Mouse (Mus musculus) neural tube, embryonic 14.5 days (tissue): Measurements from ENCODE around the gene Thada. TPM values are rescaled to one million over a fixed set of nuclear protein-coding genes. Genes with fewer than 3 reads are reported as not detected.

ENCODE experiments used
- ATAC-seq: fragments of 200-750 bp; cut with Nextera tagmentation; 2 replicates; pipeline ENCODE4 v1.8.0; 2017; ENCODE audit warnings: low read depth, mild to moderate bottlenecking, moderate TSS enrichment, moderate library complexity
- H3K27ac ChIP-seq: fragments of 300-500 bp; sonication (generic); 2 replicates; pipeline ENCODE4 v1.5.1; 2014; ENCODE audit warnings: low read depth, mild to moderate bottlenecking, control low read depth, low read length, moderate library complexity, mixed read lengths
- H3K27me3 ChIP-seq: fragments of 300-500 bp; sonication (generic); 2 replicates; pipeline ENCODE4 v1.6.1; 2014; ENCODE audit warnings: low read length; ENCODE audit not compliant: control insufficient read depth, insufficient read depth
- H3K36me3 ChIP-seq: fragments of 300-500 bp; sonication (generic); 2 replicates; pipeline ENCODE4 v1.6.1; 2014; ENCODE audit warnings: low read length, mixed read lengths; ENCODE audit not compliant: control insufficient read depth, insufficient read depth
- H3K4me1 ChIP-seq: fragments of 300-500 bp; sonication (generic); 2 replicates; pipeline ENCODE4 v1.6.1; 2014; ENCODE audit warnings: low read length; ENCODE audit not compliant: control insufficient read depth, insufficient read depth
- H3K4me2 ChIP-seq: fragments of 300-500 bp; sonication (generic); 2 replicates; pipeline ENCODE4 v1.6.1; 2014; ENCODE audit warnings: mild to moderate bottlenecking, low read depth, low read length, control low read depth
- H3K4me3 ChIP-seq: fragments of 300-500 bp; sonication (generic); 2 replicates; pipeline ENCODE4 v1.5.1; 2014; ENCODE audit warnings: low read depth, low read length, control low read depth, mixed read lengths
- H3K9ac ChIP-seq: fragments of 300-500 bp; sonication (generic); replicated peaks from 2 replicates; pipeline ENCODE4 v1.6.1; 2014; ENCODE audit warnings: low read depth, mild to moderate bottlenecking, control low read depth, low read length, mixed read lengths
- H3K9me3 ChIP-seq: fragments of 300-500 bp; sonication (generic); 2 replicates; pipeline ENCODE4 v1.6.1; 2016; ENCODE audit warnings: low read length; ENCODE audit not compliant: control insufficient read depth
- WGBS: fragments of 180-500 bp; shearing (Covaris S2); extraction: QIAGEN DNeasy Blood & Tissue Kit; methylation state at CpG from one replicate; pipeline ENCODE4 v1.1.7; 2014; 5-methylcytosine and 5-hydroxymethylcytosine counted together
- polyA plus RNA-seq: library from polyadenylated mRNA; unstranded; fragments of >200 nt; fragmentation: Nextera tagmentation; extraction: Ambion mirVana; gene quantifications from 2 replicates; pipeline ENCODE4 v1.2.1, GENCODE M21; 2014

The Thada gene
- polyA plus RNA-seq, 1 experiment from 2014 or later, result 12.8 TPM

DNA sequence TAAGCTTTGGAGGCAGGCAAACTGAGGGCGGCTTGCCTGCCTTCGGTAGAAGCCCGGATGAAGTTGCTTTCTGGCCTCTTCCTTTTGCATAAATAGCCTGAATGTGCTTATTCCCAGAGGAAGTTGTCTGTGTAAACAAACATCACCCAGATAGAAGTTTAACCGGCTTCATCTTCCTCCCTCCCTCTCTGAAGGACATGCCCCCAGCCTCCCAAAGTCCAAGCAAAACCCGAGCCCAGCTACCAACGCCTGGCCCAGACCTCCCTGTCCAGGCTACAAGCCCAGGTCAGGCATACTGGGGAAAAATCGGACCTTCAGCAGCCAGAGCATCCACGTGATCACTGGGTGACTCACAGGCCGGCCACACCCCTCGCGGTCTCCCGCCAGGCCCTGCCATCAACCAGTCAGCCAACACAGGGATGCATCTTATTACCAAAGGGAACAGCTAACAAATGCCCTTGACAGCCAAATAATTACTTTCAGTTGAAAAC, 282.7 kb downstream of the Thada start:
- Histone ChIP-seq H3K27ac (no peak overlapping the region), H3K4me1 (peaks cover 8% of the 10 kb centered on the region), H3K9ac (no peak overlapping the region), H3K4me3 (no peak overlapping the region), H3K4me2 (peak overlapping the region; percentile 25; the same call in 1 of the 2 replicates), H3K36me3 (no peaks in the 10 kb centered on the region), H3K9me3 (no peaks in the 10 kb centered on the region), H3K27me3 (peaks cover 6% of the 10 kb centered on the region; the same call in 1 of the 2 replicates)
- 2% methylated on average over 12 of the region's 12 CpGs for WGBS
- no peak for ATAC-seq

DNA sequence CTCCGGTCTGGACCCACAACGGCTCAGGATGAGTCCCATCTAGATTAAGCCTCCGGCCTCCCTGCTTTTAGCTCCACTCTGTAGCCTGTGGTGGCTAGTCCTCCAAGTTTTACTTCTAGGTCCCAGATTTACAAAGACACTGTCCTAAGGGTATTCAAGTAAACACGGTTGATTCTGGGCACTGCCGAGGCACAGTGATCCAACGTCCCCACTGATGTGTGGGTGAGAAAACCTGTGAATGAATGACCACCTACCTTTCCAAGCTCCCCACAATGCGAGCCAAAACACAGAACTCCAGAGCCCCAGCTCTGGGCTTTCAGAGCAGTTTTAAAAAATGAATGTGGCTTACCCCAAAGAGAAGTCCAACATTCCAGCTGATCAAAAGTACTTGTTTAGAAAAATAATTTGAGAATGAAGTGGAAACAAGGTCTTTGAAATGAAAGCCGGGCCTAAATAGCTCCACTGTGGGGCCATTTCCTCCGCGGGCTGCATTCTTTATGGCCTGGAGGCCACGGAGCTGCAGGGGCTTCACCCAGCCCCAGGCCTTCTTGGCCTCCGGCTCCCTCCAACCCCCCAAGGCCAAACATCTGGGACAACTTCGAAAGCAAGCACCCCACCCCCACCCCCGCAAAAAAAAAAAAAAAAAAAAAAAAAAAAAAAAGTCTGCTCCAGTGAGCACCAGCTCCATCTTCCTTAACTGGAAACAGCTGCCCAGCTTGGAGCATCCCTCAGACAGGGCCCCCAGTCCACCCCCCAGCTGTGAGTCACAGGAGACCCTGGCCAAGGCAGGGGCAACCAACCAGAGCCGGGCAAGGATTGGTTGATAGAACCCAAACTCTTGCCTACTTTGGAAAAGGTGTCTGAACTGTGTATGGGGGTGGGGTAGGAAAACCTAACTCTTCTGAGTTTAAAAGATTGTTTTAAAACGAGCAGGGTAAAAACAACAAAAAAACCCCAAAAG, 283.4 kb downstream of the Thada start:
- Histone ChIP-seq H3K36me3 (no peaks in the 10 kb centered on the region), H3K9me3 (no peaks in the 10 kb centered on the region), H3K27ac (peak overlapping the region; percentile 45), H3K4me2 (peak overlapping the region; percentile 25), H3K4me3 (no peak overlapping the region), H3K4me1 (peaks cover 5% of the 10 kb centered on the region; the same call in 1 of the 2 replicates), H3K9ac (no peak overlapping the region), H3K27me3 (peaks cover 6% of the 10 kb centered on the region; the same call in 1 of the 2 replicates)
- 23% methylated on average over 16 of the region's 16 CpGs for WGBS
- ATAC-seq, result no peak

DNA sequence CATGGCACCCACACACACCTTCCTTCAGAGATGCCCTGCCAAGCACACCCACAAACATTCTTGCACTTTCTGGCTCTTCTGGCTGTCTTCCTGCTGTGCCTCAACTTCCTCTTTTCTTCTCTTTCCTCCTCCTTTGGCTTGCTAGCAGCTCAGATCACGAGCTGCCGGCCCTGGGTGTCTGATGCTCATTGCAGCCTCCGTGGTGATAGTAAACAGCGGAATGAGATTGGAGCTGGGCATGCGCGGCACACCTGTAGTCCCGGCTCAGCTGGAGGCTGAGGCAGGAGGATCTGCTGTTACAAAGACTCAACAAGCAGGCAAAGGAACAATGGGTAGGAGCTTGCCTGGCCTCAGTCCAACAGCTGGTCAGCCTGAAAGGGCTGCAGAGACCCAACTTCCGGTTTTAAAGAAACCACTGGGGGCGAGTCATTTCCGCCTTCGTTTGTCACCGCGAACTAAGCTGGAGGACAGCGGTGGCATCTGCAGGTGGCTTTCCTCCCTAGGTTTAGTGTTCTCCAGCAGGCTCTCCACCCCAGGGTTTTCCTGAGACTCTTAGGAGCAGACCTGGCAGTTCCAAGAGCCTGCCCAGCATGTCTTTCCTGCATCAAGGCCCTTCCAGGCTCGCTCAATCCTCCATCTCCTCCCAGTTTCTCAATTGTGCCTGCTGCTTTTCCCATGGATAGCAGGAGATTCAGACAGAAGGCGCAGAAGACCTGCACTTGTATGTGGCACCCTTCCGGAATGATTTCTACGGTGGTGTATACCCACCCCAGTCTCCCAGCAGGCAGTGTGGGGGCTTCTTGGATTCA, 284.3 kb downstream of the Thada start:
- Histone ChIP-seq H3K9me3 (no peaks in the 10 kb centered on the region), H3K27ac (peak overlapping the region; percentile 45), H3K4me2 (peak overlapping the region; percentile 4; the same call in 1 of the 2 replicates), H3K27me3 (peaks cover 3% of the 10 kb centered on the region; the same call in 1 of the 2 replicates), H3K4me1 (peaks cover 5% of the 10 kb centered on the region; the same call in 1 of the 2 replicates), H3K9ac (no peak overlapping the region), H3K4me3 (no peak overlapping the region), H3K36me3 (no peaks in the 10 kb centered on the region)
- WGBS, result 65% methylated on average over 18 of the region's 18 CpGs
- ATAC-seq, result no peak

DNA sequence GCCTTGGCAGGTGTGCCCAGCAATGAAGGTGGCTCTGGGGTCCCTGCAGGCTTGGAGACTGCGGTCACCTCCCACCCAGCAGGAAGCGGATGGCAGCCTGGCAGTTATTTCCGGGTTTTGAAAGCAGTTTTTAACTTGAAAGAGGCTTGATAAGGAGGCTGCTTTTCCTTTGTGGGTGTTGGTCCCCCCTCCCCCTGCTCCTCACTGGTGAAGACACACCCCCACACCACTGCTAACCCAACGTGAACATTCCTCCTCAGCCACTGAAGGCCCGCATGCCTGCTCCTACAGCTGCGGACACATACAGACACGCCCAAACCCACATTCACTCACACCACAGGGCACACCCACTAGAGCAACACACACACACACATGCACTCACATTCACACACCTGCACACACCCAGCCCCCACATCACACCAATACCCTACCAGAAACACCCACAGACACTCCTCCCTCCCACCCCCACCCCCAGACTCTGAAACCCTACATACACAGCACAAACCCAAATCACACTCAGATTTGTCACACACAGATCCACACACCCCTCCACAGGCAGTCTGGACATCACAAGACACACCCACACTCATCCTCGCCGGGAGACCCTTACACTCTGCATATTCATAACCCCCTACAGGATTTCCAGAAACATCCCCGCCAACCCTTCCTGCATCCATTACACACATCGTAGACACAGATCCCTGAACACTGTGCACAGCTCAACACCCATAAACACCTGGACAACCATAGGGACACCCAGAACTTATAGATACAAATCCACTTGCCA, 285.1 kb downstream of the Thada start:
- Histone ChIP-seq H3K4me1 (peaks cover under 1% of the 10 kb centered on the region; the same call in 1 of the 2 replicates), H3K27me3 (no peaks in the 10 kb centered on the region), H3K4me3 (no peak overlapping the region), H3K9ac (no peak overlapping the region), H3K4me2 (no peak overlapping the region), H3K36me3 (no peaks in the 10 kb centered on the region), H3K9me3 (no peaks in the 10 kb centered on the region), H3K27ac (no peak overlapping the region)
- 39% methylated on average over 11 of the region's 11 CpGs for WGBS
- ATAC-seq, result no peak

DNA sequence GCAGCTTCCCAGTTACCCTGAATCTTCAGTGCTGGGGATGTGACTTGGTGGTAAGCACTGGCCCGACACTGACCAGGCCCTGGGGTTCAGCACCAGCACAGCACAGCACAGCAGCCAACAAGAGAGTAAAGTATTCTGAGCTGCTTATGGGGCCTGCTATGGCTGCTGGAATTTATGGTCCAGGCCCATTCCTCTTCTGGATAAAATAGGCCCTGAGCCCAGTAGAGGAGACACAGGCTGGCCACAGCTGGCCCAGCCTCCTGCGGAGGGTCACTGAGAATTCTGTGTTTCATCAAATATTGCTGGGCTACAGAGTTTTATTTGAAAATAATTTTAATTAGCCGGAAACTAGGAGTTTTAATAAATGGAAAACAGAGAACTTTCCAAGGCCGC, 286.0 kb downstream of the Thada start:
- Histone ChIP-seq H3K4me3 (no peak overlapping the region), H3K36me3 (no peaks in the 10 kb centered on the region), H3K9me3 (no peaks in the 10 kb centered on the region), H3K27ac (no peak overlapping the region), H3K4me1 (no peaks in the 10 kb centered on the region), H3K4me2 (no peak overlapping the region), H3K9ac (no peak overlapping the region), H3K27me3 (no peaks in the 10 kb centered on the region)
- 78% methylated on average over 4 of the region's 4 CpGs for WGBS
- no peak for ATAC-seq

DNA sequence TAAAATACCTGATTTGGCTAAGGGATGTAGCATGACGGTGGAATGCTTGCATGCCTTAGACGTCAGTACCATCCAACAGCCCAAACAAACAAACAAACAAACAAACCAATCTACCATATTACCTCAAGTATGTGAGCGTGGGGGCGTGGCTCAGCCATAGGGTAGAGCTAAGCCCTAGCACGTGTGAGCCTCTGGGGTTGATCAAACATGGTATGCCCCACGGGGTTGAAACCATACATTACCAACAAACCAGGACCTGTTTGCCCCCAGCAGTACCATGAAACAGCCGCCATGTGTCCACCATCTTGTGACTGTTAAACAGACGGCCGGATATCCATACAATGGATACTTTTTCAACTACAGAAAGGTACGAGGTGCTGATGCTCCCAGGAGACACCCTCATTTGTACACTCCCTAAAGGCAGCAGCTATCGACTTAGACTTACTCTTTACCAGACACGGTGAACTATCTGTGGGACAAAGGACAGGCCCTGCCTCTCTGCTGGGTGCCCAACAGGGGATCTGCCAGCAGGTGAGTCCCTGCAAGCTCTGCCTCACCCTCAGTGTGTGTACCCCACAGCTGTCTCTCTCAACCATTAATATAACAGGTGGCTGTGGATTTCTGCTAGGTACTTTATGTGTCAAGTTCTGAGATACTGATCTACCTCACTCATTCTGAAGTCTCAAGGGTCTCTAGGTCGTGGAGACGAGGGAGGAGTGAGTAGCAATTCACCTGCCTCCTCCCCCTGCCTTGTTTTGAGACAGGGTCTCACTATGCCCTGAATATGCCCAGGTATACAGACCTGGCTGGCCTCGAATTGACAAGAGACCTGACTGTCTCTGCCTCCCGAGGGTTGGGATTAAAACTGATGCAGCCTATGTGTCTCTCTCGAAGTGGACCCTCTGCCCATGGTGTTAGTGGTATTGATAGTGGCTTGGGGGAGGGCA, 286.7 kb downstream of the Thada start:
- Histone ChIP-seq H3K27me3 (no peaks in the 10 kb centered on the region), H3K27ac (no peak overlapping the region), H3K4me3 (no peak overlapping the region), H3K36me3 (no peaks in the 10 kb centered on the region), H3K9me3 (no peaks in the 10 kb centered on the region), H3K4me2 (no peak overlapping the region), H3K4me1 (no peaks in the 10 kb centered on the region), H3K9ac (no peak overlapping the region)
- 86% methylated on average over 17 of the region's 17 CpGs for WGBS
- no peak for ATAC-seq

DNA sequence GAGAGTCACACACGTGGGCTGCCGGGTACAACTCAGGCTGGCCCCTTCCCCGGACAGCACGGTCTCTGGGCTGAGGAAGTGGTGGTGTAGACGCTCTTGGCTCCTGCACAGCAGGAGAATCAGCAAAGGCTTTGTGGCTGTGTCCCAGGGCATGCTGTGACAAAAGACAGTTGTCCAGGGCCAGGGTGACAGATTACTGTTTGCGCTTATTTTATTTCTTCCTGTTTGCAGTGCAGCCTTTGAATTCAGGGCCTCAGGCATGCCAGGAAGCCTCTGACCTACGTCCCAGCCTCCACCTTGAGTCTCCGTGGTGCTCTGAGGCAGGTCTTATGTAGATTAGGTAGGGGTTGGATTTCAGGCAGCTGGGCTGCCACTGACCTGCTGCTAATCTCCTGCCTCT, 288.5 kb downstream of the Thada start:
- no peaks in the 10 kb centered on the region for H3K9me3 ChIP-seq
- H3K4me2 ChIP-seq, result no peak overlapping the region
- no peak overlapping the region for H3K27ac ChIP-seq
- H3K9ac ChIP-seq, result no peak overlapping the region
- H3K36me3 ChIP-seq, result no peaks in the 10 kb centered on the region
- ATAC-seq, result no peak
- H3K27me3 ChIP-seq, result no peaks in the 10 kb centered on the region
- no peak overlapping the region for H3K4me3 ChIP-seq
- 7% methylated on average over 8 of the region's 8 CpGs for WGBS
- H3K4me1 ChIP-seq, result no peaks in the 10 kb centered on the region

DNA sequence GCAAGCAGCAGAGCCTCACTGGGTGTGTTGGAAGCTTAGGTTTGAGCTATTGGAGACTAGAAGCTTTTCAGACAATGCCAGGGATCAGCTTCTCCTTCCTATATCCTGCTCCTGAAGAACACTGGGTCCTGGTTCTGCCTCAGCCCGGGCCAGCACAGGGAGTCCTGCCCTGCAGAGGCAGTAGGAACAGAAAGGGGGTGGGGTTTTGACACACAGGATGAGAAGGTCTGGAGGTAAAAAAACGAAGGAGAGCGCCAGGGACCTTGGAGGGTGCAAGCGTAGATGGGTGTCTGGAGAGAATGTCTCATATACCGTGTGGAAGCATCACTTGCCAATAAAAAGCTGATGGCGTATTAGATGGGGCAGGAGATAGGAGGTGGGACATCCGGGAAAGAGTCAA, 289.6 kb downstream of the Thada start:
- WGBS, result 89% methylated on average over 7 of the region's 7 CpGs
- ATAC-seq, result no peak
- no peak overlapping the region for H3K4me2 ChIP-seq

More for the DNA sequence above, 289.6 kb downstream of the Thada start:
- H3K4me1 ChIP-seq, result no peaks in the 10 kb centered on the region
- H3K9ac ChIP-seq, result no peak overlapping the region
- H3K4me3 ChIP-seq, result no peak overlapping the region
- no peak overlapping the region for H3K27ac ChIP-seq
- H3K27me3 ChIP-seq, result no peaks in the 10 kb centered on the region
- H3K9me3 ChIP-seq, result no peaks in the 10 kb centered on the region
- H3K36me3 ChIP-seq, result no peaks in the 10 kb centered on the region
